Mouse (Mus musculus): Measurements from ENCODE around the gene Hoxd3. TPM values are rescaled to one million over a fixed set of nuclear protein-coding genes. Genes with fewer than 3 reads are reported as not detected.

The Hoxd3 gene
- polyA plus RNA-seq, 1 experiment from 2014 or later = 0.23 TPM

GRCm38 (mm10) chr2:74736688-74737577 lies 25.2 kb downstream of the Hoxd3 start:
- 4% methylated on average over 15 of the region's 15 CpGs for WGBS
- no peaks in the 10 kb centered on the region for H3K9me3 ChIP-seq (ENCODE audit: control insufficient read depth, low read length)
- no peaks in the 10 kb centered on the region for H3K36me3 ChIP-seq (ENCODE audit: control insufficient read depth, insufficient read depth, low read length)
- H3K27me3 ChIP-seq (ENCODE audit: control insufficient read depth, insufficient read depth, low read length) = peaks cover 96% of the 10 kb centered on the region
- no peak overlapping the region for H3K27ac ChIP-seq (replicated peaks in 1 of 2; ENCODE audit: control insufficient read depth in 1 of 2, insufficient read depth in 1 of 2, low read depth in 2 of 2, low read length in 2 of 2)
- ATAC-seq (ENCODE audit: insufficient number of reproducible peaks, insufficient read depth, low FRiP score, low read depth) = no peak
- no peak overlapping the region; the same call in 1 of the 2 replicates for H3K9ac ChIP-seq (ENCODE audit: low read length)
- peaks cover 0 to 11% of the 10 kb centered on the region in 2 experiments; a peak in 3 of 4 replicates for H3K4me1 ChIP-seq (ENCODE audit: control insufficient read depth in 2 of 2, insufficient read depth in 2 of 2, low read length in 2 of 2)
- peak overlapping the region; percentile 42; the same call in 1 of the 2 replicates for H3K4me2 ChIP-seq (ENCODE audit: low read length)
- no peak overlapping the region for H3K4me3 ChIP-seq (ENCODE audit: control insufficient read depth in 1 of 2, insufficient read depth in 1 of 2, low read depth in 1 of 2, low read length in 2 of 2)

GRCm38 (mm10) chr2:74737578-74738070 lies 25.9 kb downstream of the Hoxd3 start:
- 3% methylated on average over 7 of the region's 7 CpGs for WGBS
- H3K27ac ChIP-seq (replicated peaks in 1 of 2; ENCODE audit: control insufficient read depth in 1 of 2, insufficient read depth in 1 of 2, low read depth in 2 of 2, low read length in 2 of 2) = no peak overlapping the region

GRCm38 (mm10) chr2:74738623-74739475 lies 27.1 kb downstream of the Hoxd3 start:
- Histone ChIP-seq H3K9me3 (ENCODE audit: control insufficient read depth, low read length) (no peaks in the 10 kb centered on the region), H3K4me2 (ENCODE audit: low read length) (no peak overlapping the region), H3K27me3 (ENCODE audit: control insufficient read depth, insufficient read depth, low read length) (peaks cover 96% of the 10 kb centered on the region), H3K27ac (replicated peaks in 1 of 2; ENCODE audit: control insufficient read depth in 1 of 2, insufficient read depth in 1 of 2, low read depth in 2 of 2, low read length in 2 of 2) (no peak overlapping the region), H3K4me1 (ENCODE audit: control insufficient read depth in 2 of 2, insufficient read depth in 2 of 2, low read length in 2 of 2) (0 out of 4 replicates have a peak, but pooled peaks cover 0 to 5% of the 10 kb centered on the region in 2 experiments), H3K9ac (ENCODE audit: low read length) (no peak overlapping the region), H3K4me3 (ENCODE audit: control insufficient read depth in 1 of 2, insufficient read depth in 1 of 2, low read depth in 1 of 2, low read length in 2 of 2) (no peak overlapping the region), H3K36me3 (ENCODE audit: control insufficient read depth, insufficient read depth, low read length) (no peaks in the 10 kb centered on the region)
- WGBS = 2% methylated on average over 20 of the region's 20 CpGs
- no peak for ATAC-seq (ENCODE audit: insufficient number of reproducible peaks, insufficient read depth, low FRiP score, low read depth)

More at GRCm38 (mm10) chr2:74737578-74738070, 25.9 kb downstream of the Hoxd3 start:
- no peak overlapping the region for H3K9ac ChIP-seq (ENCODE audit: low read length)
- peaks cover 96% of the 10 kb centered on the region for H3K27me3 ChIP-seq (ENCODE audit: control insufficient read depth, insufficient read depth, low read length)
- H3K4me2 ChIP-seq (ENCODE audit: low read length) = no peak overlapping the region
- H3K9me3 ChIP-seq (ENCODE audit: control insufficient read depth, low read length) = no peaks in the 10 kb centered on the region
- H3K4me1 ChIP-seq (ENCODE audit: control insufficient read depth in 2 of 2, insufficient read depth in 2 of 2, low read length in 2 of 2) = peaks cover 0 to 9% of the 10 kb centered on the region in 2 experiments; a peak in 3 of 4 replicates
- H3K36me3 ChIP-seq (ENCODE audit: control insufficient read depth, insufficient read depth, low read length) = no peaks in the 10 kb centered on the region
- H3K4me3 ChIP-seq (ENCODE audit: control insufficient read depth in 1 of 2, insufficient read depth in 1 of 2, low read depth in 1 of 2, low read length in 2 of 2) = no peak overlapping the region
- no peak for ATAC-seq (ENCODE audit: insufficient number of reproducible peaks, insufficient read depth, low FRiP score, low read depth)

- 18% methylated on average over 2 of the region's 2 CpGs for WGBS
- Histone ChIP-seq H3K4me2 (ENCODE audit: low read length) (no peak overlapping the region), H3K4me1 (ENCODE audit: control insufficient read depth in 2 of 2, insufficient read depth in 2 of 2, low read length in 2 of 2) (0 out of 4 replicates have a peak, but pooled peaks cover 0 to 5% of the 10 kb centered on the region in 2 experiments)
Observed at GRCm38 (mm10) chr2:74739476-74739800, 27.7 kb downstream of the Hoxd3 start.

GRCm38 (mm10) chr2:74739869-74740268 lies 28.1 kb downstream of the Hoxd3 start:
- Histone ChIP-seq H3K27ac (replicated peaks in 1 of 2; ENCODE audit: control insufficient read depth in 1 of 2, insufficient read depth in 1 of 2, low read depth in 2 of 2, low read length in 2 of 2) (no peak overlapping the region), H3K36me3 (ENCODE audit: control insufficient read depth, insufficient read depth, low read length) (no peaks in the 10 kb centered on the region), H3K4me3 (ENCODE audit: control insufficient read depth in 1 of 2, insufficient read depth in 1 of 2, low read depth in 1 of 2, low read length in 2 of 2) (no peak overlapping the region), H3K4me1 (ENCODE audit: control insufficient read depth in 2 of 2, insufficient read depth in 2 of 2, low read length in 2 of 2) (0 out of 4 replicates have a peak, but pooled peaks cover 0 to 5% of the 10 kb centered on the region in 2 experiments), H3K9ac (ENCODE audit: low read length) (no peak overlapping the region), H3K27me3 (ENCODE audit: control insufficient read depth, insufficient read depth, low read length) (peaks cover 98% of the 10 kb centered on the region), H3K9me3 (ENCODE audit: control insufficient read depth, low read length) (no peaks in the 10 kb centered on the region), H3K4me2 (ENCODE audit: low read length) (no peak overlapping the region)
- no peak for ATAC-seq (ENCODE audit: insufficient number of reproducible peaks, insufficient read depth, low FRiP score, low read depth)
- 5% methylated on average over 14 of the region's 14 CpGs for WGBS

More at GRCm38 (mm10) chr2:74739476-74739800, 27.7 kb downstream of the Hoxd3 start:
- Histone ChIP-seq H3K27me3 (ENCODE audit: control insufficient read depth, insufficient read depth, low read length) (peaks cover 98% of the 10 kb centered on the region), H3K9me3 (ENCODE audit: control insufficient read depth, low read length) (no peaks in the 10 kb centered on the region), H3K27ac (replicated peaks in 1 of 2; ENCODE audit: control insufficient read depth in 1 of 2, insufficient read depth in 1 of 2, low read depth in 2 of 2, low read length in 2 of 2) (no peak overlapping the region), H3K4me3 (ENCODE audit: control insufficient read depth in 1 of 2, insufficient read depth in 1 of 2, low read depth in 1 of 2, low read length in 2 of 2) (no peak overlapping the region), H3K36me3 (ENCODE audit: control insufficient read depth, insufficient read depth, low read length) (no peaks in the 10 kb centered on the region), H3K9ac (ENCODE audit: low read length) (no peak overlapping the region)
- no peak for ATAC-seq (ENCODE audit: insufficient number of reproducible peaks, insufficient read depth, low FRiP score, low read depth)

GRCm38 (mm10) chr2:74740311-74741091 lies 28.8 kb downstream of the Hoxd3 start:
- no peak for ATAC-seq (ENCODE audit: insufficient number of reproducible peaks, insufficient read depth, low FRiP score, low read depth)
- WGBS = 3% methylated on average over 38 of the region's 43 CpGs
- 0 out of 4 replicates have a peak, but pooled peaks cover 0 to 5% of the 10 kb centered on the region in 2 experiments for H3K4me1 ChIP-seq (ENCODE audit: control insufficient read depth in 2 of 2, insufficient read depth in 2 of 2, low read length in 2 of 2)
- no peak overlapping the region for H3K9ac ChIP-seq (ENCODE audit: low read length)
- H3K27ac ChIP-seq (replicated peaks in 1 of 2; ENCODE audit: control insufficient read depth in 1 of 2, insufficient read depth in 1 of 2, low read depth in 2 of 2, low read length in 2 of 2) = no peak overlapping the region
- peaks cover 98% of the 10 kb centered on the region for H3K27me3 ChIP-seq (ENCODE audit: control insufficient read depth, insufficient read depth, low read length)
- H3K4me2 ChIP-seq (ENCODE audit: low read length) = no peak overlapping the region
- H3K4me3 ChIP-seq (ENCODE audit: control insufficient read depth in 1 of 2, insufficient read depth in 1 of 2, low read depth in 1 of 2, low read length in 2 of 2) = peak overlapping the region in 1 of 2 experiments; percentile 6; a peak in 1 of 4 replicates
- no peaks in the 10 kb centered on the region for H3K36me3 ChIP-seq (ENCODE audit: control insufficient read depth, insufficient read depth, low read length)
- no peaks in the 10 kb centered on the region for H3K9me3 ChIP-seq (ENCODE audit: control insufficient read depth, low read length)
